Mouse (Mus musculus) MEL (cell line): ENCODE data around the gene Pdss2. TPM values are rescaled to one million over a fixed set of nuclear protein-coding genes. Genes with fewer than 3 reads are reported as not detected.

Experiments used
- DNase-seq: peaks from one replicate; pipeline ENCODE4 v3.0.0; 2011; ENCODE audit warnings: low read depth, low spot score
- H3K27ac ChIP-seq: 2 replicates; pipeline ENCODE4 v1.5.1; 2012; ENCODE audit warnings: low read depth, mild to moderate bottlenecking, control low read depth, low read length, moderate library complexity; ENCODE audit not compliant: control insufficient read depth
- H3K27me3 ChIP-seq, 2 experiments: fragments of 150-350 bp in 1 of 2; sonication (generic) in 1 of 2; 2 replicates each; pipeline ENCODE4 v1.6.1; 2012; ENCODE audit warnings: low read length in 2 of 2, mild to moderate bottlenecking in 2 of 2, improper control_type of control experiment in 1 of 2, moderate library complexity in 1 of 2; ENCODE audit not compliant: insufficient read depth in 2 of 2, control insufficient read depth in 1 of 2
- H3K36me3 ChIP-seq, 2 experiments: 2 replicates each; pipeline ENCODE4 v1.6.1; 2012 to 2014; ENCODE audit warnings: low read length in 2 of 2, improper control_type of control experiment in 1 of 2, inconsistent platforms in 1 of 2, mild to moderate bottlenecking in 1 of 2; ENCODE audit not compliant: insufficient read depth in 2 of 2, control insufficient read depth in 1 of 2
- H3K4me1 ChIP-seq, 2 experiments: fragments of 150-350 bp in 1 of 2; sonication (generic) in 1 of 2; 2 replicates each; pipeline ENCODE4 v1.6.1; 2012; ENCODE audit warnings: low read length in 2 of 2, improper control_type of control experiment in 1 of 2, mild to moderate bottlenecking in 1 of 2; ENCODE audit not compliant: insufficient read depth in 2 of 2, control insufficient read depth in 1 of 2
- H3K4me3 ChIP-seq, 2 experiments: fragments of 150-350 bp in 1 of 2; sonication (generic) in 1 of 2; 2 replicates each; pipeline ENCODE4 v1.5.1; 2012; ENCODE audit warnings: low read depth in 2 of 2, low read length in 2 of 2, mild to moderate bottlenecking in 2 of 2, moderate library complexity in 2 of 2, control low read depth in 1 of 2, improper control_type of control experiment in 1 of 2; ENCODE audit not compliant: control insufficient read depth in 1 of 2, insufficient read depth in 1 of 2
- H3K79me2 ChIP-seq: 2 replicates; pipeline ENCODE4 v1.6.1; 2012; ENCODE audit warnings: mild to moderate bottlenecking, low read length, moderate library complexity; ENCODE audit not compliant: control insufficient read depth, poor library complexity, insufficient read depth
- H3K9ac ChIP-seq: 2 replicates; pipeline ENCODE4 v1.6.1; 2012; ENCODE audit warnings: low read depth, mild to moderate bottlenecking, control low read depth, low read length, moderate library complexity; ENCODE audit not compliant: control insufficient read depth, poor library complexity, severe bottlenecking
- H3K9me3 ChIP-seq: fragments of 150-350 bp; sonication (generic); replicated peaks from 2 replicates; pipeline ENCODE4 v1.6.1; 2012; ENCODE audit warnings: mild to moderate bottlenecking, low read length, improper control_type of control experiment, moderate library complexity; ENCODE audit not compliant: insufficient read depth
- CHD1 ChIP-seq: IDR thresholded peaks from 2 replicates; pipeline ENCODE4 v1.6.1; 2012; ENCODE audit warnings: low read depth, mild to moderate bottlenecking, inconsistent platforms, low read length, improper control_type of control experiment
- EP300 ChIP-seq, 2 experiments: IDR thresholded peaks; 2 replicates each; pipeline ENCODE4 v1.6.1; 2011; ENCODE audit warnings: improper control_type of control experiment in 2 of 2, low read length in 2 of 2, low read depth in 1 of 2, mild to moderate bottlenecking in 1 of 2
- ETS1 ChIP-seq: IDR thresholded peaks from 2 replicates; pipeline ENCODE4 v1.6.1; 2012; ENCODE audit warnings: low read depth, mild to moderate bottlenecking, inconsistent platforms, low read length, improper control_type of control experiment, moderate library complexity
- GATA1 ChIP-seq: IDR thresholded peaks from 2 replicates; pipeline ENCODE4 v1.6.1; 2011; ENCODE audit warnings: low read depth, low read length, improper control_type of control experiment
- KAT2A ChIP-seq: conservative IDR thresholded peaks from 2 replicates; pipeline ENCODE4 v1.6.1; 2012; ENCODE audit warnings: low read depth, low read length, improper control_type of control experiment, inconsistent platforms
- MAX ChIP-seq: IDR thresholded peaks from 2 replicates; pipeline ENCODE4 v1.6.1; 2011; ENCODE audit warnings: low read length, improper control_type of control experiment
- MAZ ChIP-seq: IDR thresholded peaks from 2 replicates; pipeline ENCODE4 v1.6.1; 2012; ENCODE audit warnings: low read depth, mild to moderate bottlenecking, inconsistent platforms, low read length, improper control_type of control experiment
- MXI1 ChIP-seq: IDR thresholded peaks from 2 replicates; pipeline ENCODE4 v1.6.1; 2011; ENCODE audit warnings: mild to moderate bottlenecking, low read depth, low read length, improper control_type of control experiment
- MYB ChIP-seq: IDR thresholded peaks from 2 replicates; pipeline ENCODE4 v1.6.1; 2011; ENCODE audit warnings: mild to moderate bottlenecking, low read depth, low read length, improper control_type of control experiment
- MYC ChIP-seq: IDR thresholded peaks from 2 replicates; pipeline ENCODE4 v1.6.1; 2011; ENCODE audit warnings: low read depth, mild to moderate bottlenecking, low read length, improper control_type of control experiment, moderate library complexity
- NELFE ChIP-seq: IDR thresholded peaks from 2 replicates; pipeline ENCODE4 v1.6.1; 2011; ENCODE audit warnings: low read depth, low read length, improper control_type of control experiment
- NRF1 ChIP-seq: IDR thresholded peaks from 2 replicates; pipeline ENCODE4 v1.6.1; 2014; ENCODE audit warnings: low read depth, mild to moderate bottlenecking, inconsistent platforms, low read length, improper control_type of control experiment, moderate library complexity; ENCODE audit not compliant: poor library complexity, insufficient read depth, severe bottlenecking
- POLR2A ChIP-seq, 2 experiments: IDR thresholded peaks; 2 replicates each; pipeline ENCODE4 v1.6.1; 2011 to 2012; ENCODE audit warnings: low read length in 2 of 2, mild to moderate bottlenecking in 2 of 2, control low read depth in 1 of 2, improper control_type of control experiment in 1 of 2, low read depth in 1 of 2, moderate library complexity in 1 of 2; ENCODE audit not compliant: control insufficient read depth in 1 of 2, insufficient read depth in 1 of 2, poor library complexity in 1 of 2
- SIN3A ChIP-seq: IDR thresholded peaks from 2 replicates; pipeline ENCODE4 v1.6.1; 2012; ENCODE audit warnings: low read length, improper control_type of control experiment, inconsistent platforms
- SMC3 ChIP-seq: IDR thresholded peaks from 2 replicates; pipeline ENCODE4 v1.6.1; 2011; ENCODE audit warnings: low read depth, low read length, improper control_type of control experiment
- TAL1 ChIP-seq: IDR thresholded peaks from 2 replicates; pipeline ENCODE4 v1.6.1; 2012; ENCODE audit warnings: mild to moderate bottlenecking, inconsistent platforms, low read length, moderate library complexity, mixed read lengths
- TBP ChIP-seq: IDR thresholded peaks from 2 replicates; pipeline ENCODE4 v1.8.0; 2011; ENCODE audit warnings: low read depth, low read length, improper control_type of control experiment
- TCF12 ChIP-seq: IDR thresholded peaks from 2 replicates; pipeline ENCODE4 v1.6.1; 2014; ENCODE audit warnings: low read depth, mild to moderate bottlenecking, inconsistent platforms, low read length, improper control_type of control experiment, moderate library complexity
- UBTF ChIP-seq: IDR thresholded peaks from 2 replicates; pipeline ENCODE4 v1.6.1; 2012; ENCODE audit warnings: low read depth, mild to moderate bottlenecking, inconsistent platforms, low read length, improper control_type of control experiment, moderate library complexity, borderline replicate concordance; ENCODE audit not compliant: insufficient read depth
- USF1 ChIP-seq: IDR thresholded peaks from 2 replicates; pipeline ENCODE4 v1.6.1; 2014; ENCODE audit warnings: low read depth, mild to moderate bottlenecking, inconsistent platforms, low read length, improper control_type of control experiment, moderate library complexity
- USF2 ChIP-seq, 2 experiments: IDR thresholded peaks; 2 replicates each; pipeline ENCODE4 v1.6.1; 2011 to 2012; ENCODE audit warnings: improper control_type of control experiment in 2 of 2, low read length in 2 of 2, borderline replicate concordance in 1 of 2, inconsistent platforms in 1 of 2, low read depth in 1 of 2, mild to moderate bottlenecking in 1 of 2; ENCODE audit not compliant: insufficient read depth in 1 of 2
- ZMIZ1 ChIP-seq: IDR thresholded peaks from 2 replicates; pipeline ENCODE4 v1.6.1; 2012; ENCODE audit warnings: low read depth, mild to moderate bottlenecking, inconsistent platforms, low read length, improper control_type of control experiment, moderate library complexity
- polyA plus RNA-seq, 2 experiments: library from polyadenylated mRNA; stranded (reverse) in 1 of 2; unstranded in 1 of 2; fragments of >175 nt in 1 of 2; fragments of >200 nt in 1 of 2; gene quantifications; 2 replicates each; pipeline versions ENCODE4 v1.2.1 to v1.2.4; 2012; ENCODE audit warnings: low replicate concordance in 2 of 2, low read depth in 1 of 2; ENCODE audit not compliant: insufficient read length in 2 of 2, insufficient read depth in 1 of 2, missing spikeins in 1 of 2
- total RNA-seq: library from RNA; depleted of rRNA; stranded (reverse); fragments of 300-350 nt; gene quantifications from 2 replicates; pipeline ENCODE4 v1.2.3, GENCODE M21; 2012

Gene Pdss2
- total and polyA plus RNA-seq, 3 experiments, result 14.3 to 14.8 TPM; not detected in 1

GRCm38 (mm10) chr10:43480227-43480849 lies 259.1 kb downstream of the Pdss2 start:
- Histone ChIP-seq H3K36me3 (peaks cover 0 to 17% of the 10 kb centered on the region in 2 experiments; a peak in 2 of 4 replicates), H3K9ac (peak overlapping the region; percentile 86), H3K4me3 (peak overlapping the region; percentile 62 to 97), H3K27me3 (no peaks in the 10 kb centered on the region), H3K4me1 (peaks cover 5 to 18% of the 10 kb centered on the region in 2 experiments; a peak in 3 of 4 replicates), H3K27ac (peak overlapping the region; percentile 70), H3K9me3 (no peaks in the 10 kb centered on the region), H3K79me2 (peaks cover 55% of the 10 kb centered on the region)
- TF ChIP-seq POLR2A (IDR thresholded peaks at IDR 0.05; ENCODE audit: control insufficient read depth in 1 of 2, insufficient read depth in 1 of 2, low read depth in 1 of 2, low read length in 2 of 2, poor library complexity in 1 of 2), result no peak
- 0 out of 2 replicates have a peak, but pooled peaks have one; percentile 59 for TF ChIP-seq MYC
- TF ChIP-seq MAX, result peak; percentile 23; the same call in 1 of the 2 replicates
- no peak for TF ChIP-seq TAL1
- TF ChIP-seq SMC3, result no peak
- no peak for TF ChIP-seq UBTF
- TF ChIP-seq MXI1, result peak; percentile 64
- peak; percentile 29; the same call in 1 of the 2 replicates for TF ChIP-seq SIN3A
- peak; percentile 48 for DNase-seq

GRCm38 (mm10) chr10:43481179-43481578 lies 259.9 kb downstream of the Pdss2 start:
- H3K27ac ChIP-seq, result no peak overlapping the region

GRCm38 (mm10) chr10:43482021-43482420 lies 260.7 kb downstream of the Pdss2 start:
- Histone ChIP-seq H3K9me3 (no peaks in the 10 kb centered on the region), H3K79me2 (peaks cover 61% of the 10 kb centered on the region), H3K27ac (no peak overlapping the region)

More at GRCm38 (mm10) chr10:43481179-43481578, 259.9 kb downstream of the Pdss2 start:
- Histone ChIP-seq H3K4me3 (no peak overlapping the region), H3K9ac (peak overlapping the region; percentile 17; the same call in 1 of the 2 replicates), H3K9me3 (no peaks in the 10 kb centered on the region), H3K36me3 (peaks cover 0 to 15% of the 10 kb centered on the region in 2 experiments; a peak in 2 of 4 replicates), H3K27me3 (no peaks in the 10 kb centered on the region), H3K79me2 (peaks cover 57% of the 10 kb centered on the region), H3K4me1 (peaks cover 5 to 16% of the 10 kb centered on the region in 2 experiments; a peak in 3 of 4 replicates)
- peak; percentile 14 for DNase-seq
- no peak for TF ChIP-seq TBP
- no peak for TF ChIP-seq NELFE
- no peak for TF ChIP-seq MAX
- TF ChIP-seq CHD1, result no peak
- no peak for TF ChIP-seq USF1
- TF ChIP-seq EP300 (IDR thresholded peaks at IDR 0.05; ENCODE audit: low read depth in 1 of 2, low read length in 2 of 2), result no peak
- no peak for TF ChIP-seq MAZ
- TF ChIP-seq NRF1, result no peak
- no peak for TF ChIP-seq SIN3A
- TF ChIP-seq MYC, result no peak
- TF ChIP-seq ETS1, result no peak
- no peak for TF ChIP-seq USF2 (IDR thresholded peaks at IDR 0.05; ENCODE audit: borderline replicate concordance in 1 of 2, insufficient read depth in 1 of 2, low read depth in 1 of 2, low read length in 2 of 2)
- no peak for TF ChIP-seq TAL1
- no peak for TF ChIP-seq TCF12
- TF ChIP-seq ZMIZ1, result no peak

More at GRCm38 (mm10) chr10:43482021-43482420, 260.7 kb downstream of the Pdss2 start:
- Histone ChIP-seq H3K36me3 (peaks cover 0 to 15% of the 10 kb centered on the region in 2 experiments; a peak in 2 of 4 replicates), H3K4me1 (peaks cover 5 to 16% of the 10 kb centered on the region in 2 experiments; a peak in 3 of 4 replicates), H3K4me3 (no peak overlapping the region), H3K9ac (no peak overlapping the region), H3K27me3 (no peaks in the 10 kb centered on the region)
- no peak for TF ChIP-seq USF1
- TF ChIP-seq USF2 (IDR thresholded peaks at IDR 0.05; ENCODE audit: borderline replicate concordance in 1 of 2, insufficient read depth in 1 of 2, low read depth in 1 of 2, low read length in 2 of 2), result no peak
- no peak for TF ChIP-seq KAT2A
- TF ChIP-seq GATA1, result no peak
- TF ChIP-seq MYB, result no peak
- DNase-seq, result no peak
